Mouse (Mus musculus): ENCODE results near the gene Irak2. TPM values are rescaled to one million over a fixed set of nuclear protein-coding genes. Genes with fewer than 3 reads are reported as not detected.

Irak2 gene
- total RNA-seq (2023), result 10 to 100 TPM; 81.4 to 91.1 TPM

GRCm38 (mm10) chr6:113638302-113639040 is at the start of gene Irak2:
Irak2 (plus strand) TSS chr6:113638467.

GRCm38 (mm10) chr6:113600543-113601139 is 37.6 kb upstream of the Irak2 start, which contains the start of gene Fancd2os:
Fancd2os (minus strand) TSS chr6:113600715.

GRCm38 (mm10) chr6:113604432-113605223 is 33.6 kb upstream of the Irak2 start, which contains the start of gene Brk1:
Brk1 (plus strand) TSS chr6:113604772.

GRCm38 (mm10) chr6:113623941-113624751 is 14.1 kb upstream of the Irak2 start, which contains the start of gene Vhl:
Vhl (plus strand) TSS chr6:113623959.

GRCm38 (mm10) chr6:113696582-113697221 is 58.4 kb downstream of the Irak2 start, which contains the start of gene Tatdn2:
Tatdn2 (plus strand) TSS chr6:113697050.

GRCm38 (mm10) chr6:113719878-113720277 is 81.6 kb downstream of the Irak2 start, which contains the start of gene Ghrl:
Ghrl (minus strand) TSS chr6:113719880.

GRCm38 (mm10) chr6:113740236-113741217 is 102.3 kb downstream of the Irak2 start, which contains the start of gene Sec13:
Sec13 (minus strand) TSS chr6:113740743.

Other genes with a start within 250 kb of the Irak2 start
- 10 to 100 TPM; 35.3 to 42.1 TPM for gene Ttll3, start 249.2 kb upstream of the Irak2 start, total RNA-seq (2023)
- gene Rpusd3, start 219.1 kb upstream of the Irak2 start, total RNA-seq (2023), result 1 to 10 TPM; 1.6 to 3.6 TPM
- gene Cidec, start 202.7 kb upstream of the Irak2 start, total RNA-seq (2023), result not detected
- 10 to 100 TPM; 11.7 to 12.2 TPM for gene Jagn1, start 195.9 kb upstream of the Irak2 start, total RNA-seq (2023)
- not detected for gene Il17re, start 180.0 kb upstream of the Irak2 start, total RNA-seq (2023)
- gene Il17rc, start 167.0 kb upstream of the Irak2 start, total RNA-seq (2023), result not detected
- gene Creld1, start 155.2 kb upstream of the Irak2 start, total RNA-seq (2023), result 1 to 10 TPM; 2.2 to 2.3 TPM
- gene Prrt3, start 136.5 kb upstream of the Irak2 start, total RNA-seq (2023), result not detected
- 10 to 100 TPM; 41.9 to 44.7 TPM for gene Emc3, start 106.8 kb upstream of the Irak2 start, total RNA-seq (2023)
- gene Fancd2, start 106.8 kb upstream of the Irak2 start, total RNA-seq (2023), result 10 to 100 TPM; 15.0 to 22.8 TPM
- not detected for gene Fancd2os, start 37.8 kb upstream of the Irak2 start, total RNA-seq (2023)
- 100 to 1,000 TPM; 121 to 127 TPM for gene Brk1, start 33.7 kb upstream of the Irak2 start, total RNA-seq (2023)
- gene Vhl, start 14.5 kb upstream of the Irak2 start, total RNA-seq (2023), result 10 to 100 TPM; 20.1 to 20.6 TPM
- 10 to 100 TPM; 76.4 to 77.2 TPM for gene Tatdn2, start 58.6 kb downstream of the Irak2 start, total RNA-seq (2023)
- gene Ghrl, start 81.4 kb downstream of the Irak2 start, total RNA-seq (2023), result not detected
- 10 to 100 TPM; 69.4 to 70.0 TPM for gene Sec13, start 102.3 kb downstream of the Irak2 start, total RNA-seq (2023)